Mouse (Mus musculus) embryonic facial prominence, embryonic 11.5 days (tissue): ENCODE data around the gene Npepps. TPM values are rescaled to one million over a fixed set of nuclear protein-coding genes. Genes with fewer than 3 reads are reported as not detected.

Source experiments
- ATAC-seq: fragments of 200-750 bp; cut with Nextera tagmentation; replicated peaks from 2 replicates; pipeline ENCODE4 v1.8.0; 2017; ENCODE audit warnings: low read depth; ENCODE audit not compliant: insufficient number of reproducible peaks, low FRiP score, low TSS enrichment
- DNase-seq: peaks from one replicate; pipeline ENCODE4 v3.0.0-alpha.2; 2015; ENCODE audit warnings: low spot score
- H3K27ac ChIP-seq: fragments of 300-500 bp; sonication (generic); replicated peaks from 2 replicates; pipeline ENCODE4 v1.5.1; 2014; ENCODE audit warnings: mild to moderate bottlenecking, low read depth, low read length, control low read depth
- H3K27me3 ChIP-seq: fragments of 300-500 bp; sonication (generic); 2 replicates; pipeline ENCODE4 v1.6.1; 2014; ENCODE audit warnings: mild to moderate bottlenecking, low read length, moderate library complexity, mixed read lengths; ENCODE audit not compliant: control insufficient read depth, insufficient read depth
- H3K36me3 ChIP-seq: fragments of 300-500 bp; sonication (generic); replicated peaks from 2 replicates; pipeline ENCODE4 v1.6.1; 2014; ENCODE audit warnings: low read depth, mild to moderate bottlenecking, low read length, moderate library complexity, mixed read lengths; ENCODE audit not compliant: control insufficient read depth, insufficient read depth
- H3K4me1 ChIP-seq: fragments of 300-500 bp; sonication (generic); 2 replicates; pipeline ENCODE4 v1.6.1; 2014; ENCODE audit warnings: low read length, mixed read lengths; ENCODE audit not compliant: control insufficient read depth, insufficient read depth
- H3K4me2 ChIP-seq: fragments of 300-500 bp; sonication (generic); 2 replicates; pipeline ENCODE4 v1.6.1; 2014; ENCODE audit warnings: low read depth, mild to moderate bottlenecking, control low read depth, low read length, moderate library complexity
- H3K4me3 ChIP-seq: fragments of 300-500 bp; sonication (generic); 2 replicates; pipeline ENCODE4 v1.5.1; 2014; ENCODE audit warnings: low read depth, low read length, control low read depth
- H3K9ac ChIP-seq: fragments of 300-500 bp; sonication (generic); replicated peaks from 2 replicates; pipeline ENCODE4 v1.6.1; 2014; ENCODE audit warnings: mild to moderate bottlenecking, control low read depth, low read length
- H3K9me3 ChIP-seq: fragments of 300-500 bp; sonication (generic); replicated peaks from 2 replicates; pipeline ENCODE4 v1.6.1; 2016; ENCODE audit warnings: mild to moderate bottlenecking, low read length, inconsistent platforms, mixed read lengths; ENCODE audit not compliant: control insufficient read depth
- WGBS: fragments of 180-500 bp; shearing (Covaris S2); extraction: QIAGEN DNeasy Blood & Tissue Kit; methylation state at CpG from one replicate; pipeline ENCODE4 v1.1.7; 2014; 5-methylcytosine and 5-hydroxymethylcytosine counted together
- polyA plus RNA-seq: library from polyadenylated mRNA; unstranded; fragments of >200 nt; fragmentation: Nextera tagmentation; extraction: Ambion mirVana; gene quantifications from 2 replicates; pipeline ENCODE4 v1.2.1, GENCODE M21; 2014

The Npepps gene
- polyA plus RNA-seq, 1 experiment from 2014 or later = 70.3 TPM

GRCm38 (mm10) chr11:97286973-97287372, 6.5 kb upstream of the Npepps start:
- no peak overlapping the region for H3K9ac ChIP-seq
- WGBS = 55% methylated on average over 6 of the region's 6 CpGs
- H3K4me3 ChIP-seq = no peak overlapping the region
- no peak overlapping the region for H3K27ac ChIP-seq
- no peaks in the 10 kb centered on the region for H3K9me3 ChIP-seq
- DNase-seq (no peak), ATAC-seq (no peak)
- no peaks in the 10 kb centered on the region for H3K27me3 ChIP-seq
- no peak overlapping the region for H3K4me2 ChIP-seq
- no peaks in the 10 kb centered on the region for H3K36me3 ChIP-seq
- H3K4me1 ChIP-seq = peaks cover 2% of the 10 kb centered on the region; the same call in 1 of the 2 replicates

DNA sequence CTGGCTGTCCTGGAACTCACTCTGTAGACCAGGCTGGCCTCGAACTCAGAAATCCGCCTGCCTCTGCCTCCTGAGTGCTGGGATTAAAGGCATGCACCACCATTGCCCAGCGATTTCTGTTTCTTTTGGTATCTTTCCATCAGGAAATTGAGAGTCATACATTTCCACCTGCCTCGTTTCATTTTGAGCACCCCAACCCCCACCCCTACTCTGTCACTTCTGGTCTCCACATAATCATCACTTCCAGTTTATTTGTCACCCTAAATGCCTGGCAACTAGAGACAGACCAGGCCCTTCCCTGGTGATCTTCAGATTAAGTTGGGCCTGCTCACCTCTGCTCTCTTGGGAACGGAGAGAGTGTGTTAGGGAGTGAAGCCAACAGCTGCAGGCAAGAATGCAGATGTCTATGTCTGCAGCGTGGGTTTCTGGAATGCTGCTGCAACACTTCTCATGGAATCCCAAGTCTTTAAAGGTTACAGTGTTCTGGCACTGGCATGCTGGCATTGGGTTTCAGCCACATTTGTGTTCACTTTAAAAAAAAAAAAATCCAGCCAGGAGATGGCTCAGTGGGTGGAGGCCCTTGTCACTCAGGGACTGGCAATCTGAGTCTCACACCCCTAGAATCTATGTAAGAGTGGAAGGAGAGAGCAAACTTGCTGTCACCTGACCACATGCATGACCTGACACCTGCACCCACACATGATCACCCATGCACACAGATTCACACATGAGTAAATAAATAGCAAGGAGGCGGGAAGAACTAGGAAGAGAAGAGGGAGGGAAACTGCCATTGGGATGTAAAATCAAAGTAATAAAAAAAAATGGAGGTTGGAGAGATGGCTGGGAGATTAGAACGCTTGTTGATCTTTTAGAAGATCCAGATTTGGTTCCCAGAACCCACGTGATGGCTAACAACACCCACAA, 5.7 kb upstream of the Npepps start:
- Histone ChIP-seq H3K4me2 (no peak overlapping the region), H3K9ac (no peak overlapping the region), H3K4me3 (no peak overlapping the region), H3K27ac (no peak overlapping the region), H3K9me3 (no peaks in the 10 kb centered on the region), H3K36me3 (no peaks in the 10 kb centered on the region), H3K27me3 (no peaks in the 10 kb centered on the region), H3K4me1 (peaks cover 2% of the 10 kb centered on the region; the same call in 1 of the 2 replicates)
- 71% methylated on average over 9 of the region's 9 CpGs for WGBS
- ATAC-seq = no peak
- no peak for DNase-seq

GRCm38 (mm10) chr11:97284854-97285253, 4.4 kb upstream of the Npepps start:
- no peak for DNase-seq
- 67% methylated on average over 4 of the region's 4 CpGs for WGBS
- H3K36me3 ChIP-seq = no peaks in the 10 kb centered on the region

DNA sequence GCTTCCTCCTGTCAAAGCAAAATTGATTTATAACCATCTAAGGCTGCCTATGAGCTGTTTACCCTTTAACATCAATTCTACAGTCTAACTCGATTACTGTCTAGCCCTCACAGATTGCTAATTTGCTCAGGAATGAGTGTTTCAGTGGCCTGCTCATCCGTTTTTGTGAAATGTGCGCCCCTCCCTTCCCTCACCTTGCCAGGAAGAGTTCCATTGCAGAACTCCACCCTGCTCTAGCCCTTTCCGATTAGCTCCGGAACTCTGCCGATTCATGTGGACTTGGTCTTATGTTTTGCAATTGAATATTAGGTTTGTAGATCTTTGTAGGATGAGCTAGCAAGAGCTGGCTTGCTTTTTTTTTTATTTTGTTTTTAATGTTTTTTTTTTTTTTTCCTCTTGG, 1.7 kb upstream of the Npepps start:
- ATAC-seq (no peak), DNase-seq (no peak)
- Histone ChIP-seq H3K4me2 (no peak overlapping the region), H3K27me3 (no peaks in the 10 kb centered on the region), H3K9me3 (no peaks in the 10 kb centered on the region), H3K4me1 (no peaks in the 10 kb centered on the region), H3K27ac (no peak overlapping the region), H3K36me3 (no peaks in the 10 kb centered on the region), H3K9ac (no peak overlapping the region), H3K4me3 (no peak overlapping the region)
- 88% methylated on average over 6 of the region's 6 CpGs for WGBS

More at GRCm38 (mm10) chr11:97284854-97285253, 4.4 kb upstream of the Npepps start:
- Histone ChIP-seq H3K4me1 (peaks cover 2% of the 10 kb centered on the region; the same call in 1 of the 2 replicates), H3K9me3 (no peaks in the 10 kb centered on the region), H3K9ac (no peak overlapping the region), H3K4me3 (no peak overlapping the region), H3K27ac (no peak overlapping the region), H3K4me2 (no peak overlapping the region), H3K27me3 (no peaks in the 10 kb centered on the region)
- no peak for ATAC-seq

DNA sequence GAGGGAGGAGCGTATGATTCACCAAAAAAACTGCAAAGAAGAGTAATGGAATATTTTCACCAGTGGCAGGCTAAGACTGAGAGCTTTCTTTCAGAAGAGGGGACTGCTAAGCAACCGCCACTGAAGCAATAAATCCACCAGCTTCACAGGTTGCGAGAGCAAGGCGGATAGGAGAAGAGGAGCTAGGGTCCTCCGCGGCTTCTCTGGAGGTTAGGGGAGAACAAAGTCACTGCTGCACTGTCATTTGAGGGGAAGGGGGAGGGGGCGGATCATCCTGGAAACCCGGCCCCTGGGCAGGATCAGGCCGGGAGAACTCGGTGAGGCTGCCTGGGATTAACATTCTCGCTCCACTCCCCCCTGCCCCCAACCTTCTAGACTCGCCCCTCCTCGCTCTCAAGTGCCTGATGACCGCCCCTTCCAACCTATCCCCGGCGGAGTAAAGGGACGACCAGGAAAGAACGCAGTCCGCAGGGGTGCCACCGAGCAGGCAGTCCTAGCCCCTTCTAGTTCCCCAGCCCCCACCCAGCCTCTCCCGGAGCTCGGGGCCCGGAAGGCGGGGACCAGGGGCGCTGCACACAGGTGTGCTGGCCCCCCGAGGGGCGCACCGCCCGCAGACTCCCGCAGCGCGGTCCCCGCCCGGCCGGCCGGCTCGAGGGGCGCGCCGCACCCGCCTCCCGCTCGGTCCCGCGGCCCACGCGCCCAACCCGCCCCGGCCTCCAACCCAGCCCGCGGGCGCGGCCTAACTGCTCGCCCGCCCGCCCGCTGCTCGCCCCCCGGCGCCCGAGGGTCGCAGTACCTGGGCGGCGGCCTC, 828 bp downstream of the Npepps start:
- DNase-seq (peak; percentile 87), ATAC-seq (peak; percentile 86)
- Histone ChIP-seq H3K9ac (peak overlapping the region; percentile 98), H3K27ac (peak overlapping the region; percentile 90), H3K4me2 (peak overlapping the region; percentile 69), H3K9me3 (no peaks in the 10 kb centered on the region), H3K36me3 (no peaks in the 10 kb centered on the region), H3K4me1 (no peaks in the 10 kb centered on the region), H3K27me3 (no peaks in the 10 kb centered on the region), H3K4me3 (peak overlapping the region; percentile 100)
- 1% methylated on average over 29 of the region's 64 CpGs for WGBS

DNA sequence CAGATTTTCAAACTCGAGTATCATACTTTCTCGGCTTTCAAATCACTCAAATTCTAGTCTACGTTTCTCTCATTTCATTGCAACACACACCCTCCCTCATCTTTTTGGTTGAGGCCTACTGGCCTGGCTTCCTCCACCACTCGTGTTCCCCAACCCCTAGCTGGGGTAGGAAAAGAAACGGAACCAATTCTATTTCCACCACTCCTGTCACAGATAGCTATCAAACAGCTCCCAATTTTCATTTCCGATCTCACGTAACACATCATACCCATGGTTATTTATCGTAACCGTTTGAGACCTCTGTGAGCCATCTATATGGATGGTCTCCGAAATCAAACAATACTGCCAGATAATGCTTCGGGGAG, 1.4 kb downstream of the Npepps start:
- H3K27me3 ChIP-seq = no peaks in the 10 kb centered on the region
- H3K9me3 ChIP-seq = no peaks in the 10 kb centered on the region
- DNase-seq = no peak
- peak overlapping the region; percentile 98 for H3K9ac ChIP-seq
- H3K4me3 ChIP-seq = peak overlapping the region; percentile 100
- H3K36me3 ChIP-seq = no peaks in the 10 kb centered on the region
- no peak overlapping the region for H3K27ac ChIP-seq
- no peaks in the 10 kb centered on the region for H3K4me1 ChIP-seq
- peak overlapping the region; percentile 69 for H3K4me2 ChIP-seq
- WGBS = 28% methylated on average over 11 of the region's 11 CpGs
- ATAC-seq = no peak

DNA sequence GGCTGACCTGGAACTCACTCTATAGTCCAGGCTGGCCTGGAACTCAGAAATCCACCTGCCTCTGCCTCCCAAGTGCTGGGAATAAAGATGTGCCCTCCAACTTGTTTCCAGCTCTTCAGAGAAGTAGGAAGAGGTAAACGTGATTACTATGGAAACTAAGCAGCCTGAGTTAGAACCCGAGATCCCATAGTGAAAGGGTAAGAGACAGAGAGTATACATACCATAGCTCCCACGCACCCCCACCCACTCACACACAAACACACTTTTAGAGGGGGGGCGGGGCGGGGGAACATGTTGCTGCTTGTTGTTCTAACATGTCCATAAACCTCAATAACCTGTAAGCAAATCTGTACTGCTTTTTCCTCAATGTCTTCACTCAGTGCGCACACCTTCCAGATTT, 2.0 kb downstream of the Npepps start:
- Histone ChIP-seq H3K9ac (peak overlapping the region; percentile 98; the same call in 1 of the 2 replicates), H3K27me3 (no peaks in the 10 kb centered on the region), H3K27ac (no peak overlapping the region), H3K4me3 (peak overlapping the region; percentile 100), H3K36me3 (no peaks in the 10 kb centered on the region), H3K4me2 (peak overlapping the region; percentile 69), H3K9me3 (no peaks in the 10 kb centered on the region), H3K4me1 (no peaks in the 10 kb centered on the region)
- no peak for DNase-seq
- 76% methylated on average over 6 of the region's 6 CpGs for WGBS
- ATAC-seq = no peak

GRCm38 (mm10) chr11:97277166-97277565, 3.3 kb downstream of the Npepps start:
- WGBS = 89% methylated on average over 5 of the region's 5 CpGs
- H3K27me3 ChIP-seq = no peaks in the 10 kb centered on the region
- H3K27ac ChIP-seq = no peak overlapping the region
- H3K9ac ChIP-seq = no peak overlapping the region
- H3K4me2 ChIP-seq = no peak overlapping the region
- no peak for DNase-seq
- ATAC-seq = no peak
- H3K4me1 ChIP-seq = no peaks in the 10 kb centered on the region
- no peaks in the 10 kb centered on the region for H3K9me3 ChIP-seq
- no peaks in the 10 kb centered on the region for H3K36me3 ChIP-seq
- H3K4me3 ChIP-seq = no peak overlapping the region
